Mouse (Mus musculus) cerebellum, postnatal 14 days (tissue): ENCODE data around the gene Hal.
A peak's percentile ranks its signal among the peaks of the same experiment; 100 is the strongest.
"Not testable (repeated sequence)": the region's sequence is repeated elsewhere in the genome, so short reads cannot be mapped to it uniquely, and the experiment has no call there.

ENCODE experiments used
- DNase-seq, 2 experiments: peaks; one replicate each; pipeline ENCODE4 v3.0.0; 2021; ENCODE audit warnings: mixed read lengths in 2 of 2

Hal gene

DNA sequence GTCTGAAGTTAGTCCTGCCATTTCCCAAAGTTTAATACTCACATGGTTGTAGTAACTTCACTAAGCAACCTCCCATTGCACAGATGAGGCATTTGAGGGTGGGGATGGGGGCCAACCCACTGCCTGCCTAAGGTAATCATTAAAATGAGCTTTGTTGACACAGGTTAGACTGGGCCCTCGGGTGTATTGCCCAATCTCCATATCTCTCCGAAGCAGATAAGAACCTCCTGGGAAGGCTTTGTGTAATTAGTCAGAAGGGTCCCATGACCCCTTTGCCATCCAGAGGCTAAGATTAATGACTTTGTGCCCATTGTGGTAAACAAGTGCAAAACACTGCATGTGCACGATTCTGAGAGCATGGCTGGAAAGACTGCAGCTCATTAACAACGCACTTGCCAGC is 29.2 kb downstream of the Hal start:
- no peak for DNase-seq

DNA sequence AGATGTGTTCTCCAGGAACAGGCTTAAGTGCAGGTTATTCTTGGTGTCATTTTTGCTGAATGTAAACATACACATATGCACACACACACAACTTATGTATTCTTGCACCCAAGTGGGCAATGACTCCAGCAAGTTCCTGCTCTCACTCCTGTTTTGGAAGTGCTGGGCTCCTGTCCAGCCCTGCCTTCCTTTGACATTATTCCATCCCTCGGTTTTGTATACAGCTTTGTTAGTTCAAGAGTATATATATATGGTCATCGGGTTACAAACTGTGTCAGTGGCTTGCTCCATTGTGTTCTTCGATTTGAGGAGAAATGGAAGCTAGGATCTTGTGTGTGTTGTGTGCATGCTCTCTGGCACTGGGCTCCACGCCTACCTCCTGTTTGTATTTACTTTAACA is 29.6 kb downstream of the Hal start:
- DNase-seq = no peak

GRCm38 (mm10) chr10:93518620-93519019 is 30.1 kb downstream of the Hal start:
- no peak for DNase-seq

GRCm38 (mm10) chr10:93519159-93519558 is 30.6 kb downstream of the Hal start:
- no peak for DNase-seq

- DNase-seq = peak; percentile 71 to 74
These were observed 31.2 kb downstream of the Hal start for GRCm38 (mm10) chr10:93519756-93520155.

- no peak for DNase-seq
These were observed 32.4 kb downstream of the Hal start for GRCm38 (mm10) chr10:93520994-93521393.

DNA sequence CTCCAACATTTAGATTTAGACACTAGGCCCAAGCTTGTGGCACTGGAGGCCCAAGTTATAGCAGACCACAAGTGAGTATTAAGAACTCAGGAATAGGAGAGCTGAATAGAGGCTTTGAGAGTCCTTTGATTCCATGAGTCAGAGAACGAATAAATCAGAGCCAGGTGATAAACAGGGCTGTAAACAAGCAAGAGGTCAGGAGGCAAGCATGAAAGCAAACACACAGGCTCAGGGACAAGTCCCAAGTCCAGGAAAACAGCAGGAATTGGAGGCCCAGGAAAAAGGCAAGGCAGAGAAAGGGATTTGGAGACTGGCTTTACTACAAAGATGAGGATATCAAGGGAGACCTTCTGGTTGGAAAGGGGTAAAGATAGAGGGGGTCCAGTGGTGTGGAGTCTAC is 36.8 kb downstream of the Hal start:
- no peak for DNase-seq

- DNase-seq = no peak
These were observed 49.7 kb downstream of the Hal start for GRCm38 (mm10) chr10:93538287-93538686.

GRCm38 (mm10) chr10:93538818-93539217 is 50.2 kb downstream of the Hal start:
- DNase-seq = no peak

DNA sequence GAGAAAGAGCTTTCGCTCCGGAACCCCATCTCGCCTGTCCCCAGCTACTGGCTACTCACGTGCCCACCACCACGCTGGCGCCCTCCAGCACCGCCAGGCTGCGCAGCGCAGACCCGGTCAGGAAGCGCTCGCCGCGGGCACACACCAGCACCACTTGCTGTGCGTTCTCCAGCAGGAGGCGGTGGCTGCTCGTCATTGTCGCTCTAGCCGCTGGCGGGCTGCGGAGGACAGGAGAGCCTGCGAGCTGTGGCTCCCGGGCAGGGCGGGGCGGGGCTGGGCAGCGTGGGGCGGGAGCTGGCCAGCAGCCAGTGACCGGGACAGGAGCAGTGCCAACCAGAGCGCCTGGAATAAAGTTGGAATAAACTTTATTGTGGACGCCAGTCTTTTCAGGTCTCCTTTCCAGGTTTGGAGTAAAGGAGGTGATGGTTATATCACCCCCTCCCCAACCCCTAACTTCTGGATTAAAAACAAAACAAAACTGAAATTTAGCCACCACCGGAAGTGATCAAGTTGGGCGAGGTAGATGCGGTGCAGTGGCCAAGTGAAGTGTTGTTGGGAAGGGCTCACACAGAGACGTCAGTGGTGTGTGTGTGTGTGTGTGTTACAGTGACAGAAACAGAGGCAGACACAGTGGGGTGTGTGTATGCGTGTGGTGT is 51.3 kb downstream of the Hal start, which contains the start of gene Amdhd1:
Gene Amdhd1 (minus strand): TSS at position 259 of the 656 bp plus-strand sequence.
- peak; percentile 67 to 68 for DNase-seq

GRCm38 (mm10) chr10:93540431-93541210 is 52.1 kb downstream of the Hal start, which contains the start of gene Ccdc38:
Gene Ccdc38, plus strand, starts transcription at chr10:93540632.
- peak in 1 of 2 experiments; percentile 14 for DNase-seq

DNA sequence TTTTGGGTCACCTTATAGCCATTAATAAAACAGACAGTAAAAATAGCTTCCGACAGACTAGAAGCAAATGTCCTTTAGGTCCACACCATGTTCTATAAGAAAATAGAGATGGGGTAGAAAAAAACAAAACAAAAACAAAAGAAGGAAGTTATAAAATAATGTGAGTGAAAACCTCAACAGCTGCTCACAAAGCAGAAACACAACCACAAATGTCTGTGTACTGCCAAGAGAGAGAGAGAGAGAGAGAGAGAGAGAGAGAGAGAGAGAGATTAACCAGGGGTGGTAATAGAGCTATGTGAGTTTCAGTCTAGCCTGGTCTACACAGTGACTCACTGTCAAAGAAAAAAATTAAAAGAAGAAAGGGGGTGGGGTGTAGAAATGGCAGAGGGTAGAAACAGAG is 53.0 kb downstream of the Hal start:
- DNase-seq = no peak

- DNase-seq = no peak
These were observed 53.8 kb downstream of the Hal start for GRCm38 (mm10) chr10:93542356-93542755.

GRCm38 (mm10) chr10:93543176-93543575 is 54.6 kb downstream of the Hal start:
- no peak for DNase-seq

DNA sequence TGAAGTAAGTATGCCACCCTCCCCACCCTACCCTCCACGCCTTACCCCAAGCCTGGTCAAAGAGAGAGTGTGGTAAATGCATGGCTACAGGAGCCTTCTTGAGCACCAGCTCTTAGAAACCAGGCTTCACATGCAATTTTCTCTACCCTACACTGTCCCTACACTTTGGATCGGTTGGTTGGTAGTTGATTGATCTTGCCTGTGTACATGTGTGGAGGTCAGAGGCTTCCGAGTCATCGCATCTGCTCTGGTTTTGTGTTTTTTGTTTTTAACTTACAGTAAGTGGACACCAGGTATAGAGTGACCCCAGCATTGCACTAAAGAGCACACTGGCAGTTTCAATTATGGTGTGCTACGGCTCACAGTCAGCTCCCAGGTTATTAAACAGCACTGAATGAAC is 55.6 kb downstream of the Hal start:
- DNase-seq = no peak

DNA sequence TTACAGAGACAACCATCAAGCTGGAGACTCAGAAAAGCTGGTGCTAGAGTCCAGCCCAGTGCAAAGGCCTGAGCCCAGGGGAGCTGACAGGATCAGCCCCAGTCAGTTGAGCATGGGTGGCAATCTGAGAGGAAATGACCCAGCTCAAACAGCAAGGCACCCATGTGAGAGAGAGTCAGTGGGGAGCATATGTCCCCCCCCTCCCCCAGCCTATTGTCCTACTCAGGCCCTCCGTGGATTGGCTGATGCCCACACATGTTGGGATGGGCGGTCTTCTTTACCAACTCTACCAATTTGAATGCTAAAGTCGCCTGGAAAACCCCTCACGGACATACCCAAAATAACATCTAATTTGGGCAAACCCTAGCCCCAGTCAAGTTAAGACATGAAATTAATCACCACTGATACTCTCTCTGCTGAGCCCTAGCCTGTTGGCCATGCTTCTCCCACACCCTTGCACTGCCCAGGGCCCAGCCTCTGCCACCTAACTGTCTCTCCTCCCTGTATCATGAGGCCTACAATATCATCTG is 59.2 kb downstream of the Hal start:
- DNase-seq = no peak

DNA sequence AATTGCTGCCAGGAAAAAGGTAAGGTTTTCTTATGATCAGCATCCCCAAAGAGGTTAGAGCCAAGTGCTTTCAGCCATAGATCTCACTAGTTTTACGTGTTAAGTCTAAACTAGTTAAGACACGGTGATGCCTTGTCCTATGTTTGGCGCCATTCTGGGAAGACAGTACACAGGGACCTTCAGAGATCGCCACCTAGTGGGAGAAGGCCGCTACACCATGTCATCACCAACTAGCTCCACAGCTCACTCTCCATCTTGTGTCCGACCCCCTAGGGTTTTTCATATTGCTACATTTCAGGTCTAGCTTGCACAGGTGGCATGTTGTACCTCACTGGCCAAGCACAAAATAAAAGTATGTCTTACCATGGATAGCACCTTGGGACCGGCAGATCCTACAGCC is 60.4 kb downstream of the Hal start:
- peak; percentile 89 to 91 for DNase-seq

GRCm38 (mm10) chr10:93549821-93550220 is 61.3 kb downstream of the Hal start:
- no peak for DNase-seq

- DNase-seq = no peak
These were observed 64.0 kb downstream of the Hal start for GRCm38 (mm10) chr10:93552596-93552995.

DNA sequence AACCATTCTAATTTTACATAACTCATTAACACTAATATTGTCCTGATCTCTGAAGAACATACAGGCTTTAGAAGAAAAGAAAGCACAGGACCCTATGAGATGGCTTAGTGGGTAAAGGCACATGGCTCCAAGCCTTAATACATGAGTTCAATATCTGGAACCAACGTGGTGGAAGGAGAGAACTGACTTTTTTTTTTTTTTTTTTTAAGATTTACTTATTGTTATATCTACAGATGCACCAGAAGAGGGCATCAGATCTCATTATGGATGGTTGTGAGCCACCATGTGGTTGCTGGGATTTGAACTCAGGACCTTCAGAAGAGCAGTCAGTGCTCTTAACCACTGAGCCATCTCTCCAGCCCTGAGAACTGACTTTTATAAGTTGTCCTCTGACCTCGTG is 69.4 kb downstream of the Hal start:
- DNase-seq = not testable (repeated sequence)

GRCm38 (mm10) chr10:93559786-93560185 is 71.2 kb downstream of the Hal start:
- no peak for DNase-seq

DNA sequence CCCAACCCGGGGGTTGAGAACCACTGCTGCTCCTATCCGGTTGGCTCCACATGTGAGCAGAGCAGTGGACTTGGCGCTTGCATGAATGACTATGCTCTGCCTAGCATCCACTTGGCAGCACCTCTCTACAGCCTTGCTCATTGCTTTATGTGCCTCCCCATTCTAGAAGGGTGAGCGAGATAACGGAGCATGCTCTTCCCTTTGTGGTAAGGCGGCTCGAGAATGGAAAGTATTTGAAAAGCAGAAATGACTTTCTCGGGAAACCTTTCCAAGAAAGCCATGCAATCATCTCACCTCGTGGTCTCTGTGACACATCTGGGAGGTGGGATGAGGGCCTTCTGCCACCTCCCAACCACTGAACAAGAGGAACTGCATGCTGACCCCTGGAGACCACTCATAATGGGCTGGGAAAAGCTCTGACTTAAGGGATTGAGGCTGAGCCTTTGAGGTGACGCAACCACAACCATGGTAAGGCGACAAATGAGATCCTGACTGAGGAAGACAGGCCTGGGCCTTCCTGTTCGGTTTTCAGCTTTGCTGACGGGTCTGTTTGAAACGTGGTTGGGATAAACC is 76.0 kb downstream of the Hal start:
- DNase-seq = no peak

- DNase-seq = no peak
These were observed 78.5 kb downstream of the Hal start for GRCm38 (mm10) chr10:93567066-93567465.
